Mouse (Mus musculus) hindbrain, postnatal 0 days (tissue): ENCODE data around the gene Lmo7. TPM values are rescaled to one million over a fixed set of nuclear protein-coding genes. Genes with fewer than 3 reads are reported as not detected.

Experiments used
- ATAC-seq: fragments of 200-750 bp; cut with Nextera tagmentation; 2 replicates; pipeline ENCODE4 v1.8.0; 2017; ENCODE audit warnings: mild to moderate bottlenecking, moderate TSS enrichment, moderate library complexity
- DNase-seq: peaks from one replicate; pipeline ENCODE4 v3.0.0-alpha.2; 2015; ENCODE audit warnings: low spot score
- H3K27ac ChIP-seq: fragments of 300-500 bp; sonication (generic); 2 replicates; pipeline ENCODE4 v1.5.1; 2014; ENCODE audit warnings: mild to moderate bottlenecking
- H3K27me3 ChIP-seq: fragments of 300-500 bp; sonication (generic); 2 replicates; pipeline ENCODE4 v1.6.1; 2014; ENCODE audit warnings: low read length, mixed read lengths; ENCODE audit not compliant: insufficient read depth
- H3K36me3 ChIP-seq: fragments of 300-500 bp; sonication (generic); 2 replicates; pipeline ENCODE4 v1.6.1; 2014; ENCODE audit warnings: low read length, mixed read lengths; ENCODE audit not compliant: insufficient read depth
- H3K4me1 ChIP-seq: fragments of 300-500 bp; sonication (generic); 2 replicates; pipeline ENCODE4 v1.6.1; 2014; ENCODE audit warnings: antibody characterized with exemption, low read length, mixed read lengths; ENCODE audit not compliant: insufficient read depth
- H3K4me2 ChIP-seq: fragments of 300-500 bp; sonication (generic); 2 replicates; pipeline ENCODE4 v1.6.1; 2014; ENCODE audit warnings: low read depth, mild to moderate bottlenecking, low read length, moderate library complexity, mixed read lengths
- H3K4me3 ChIP-seq: fragments of 300-500 bp; sonication (generic); 2 replicates; pipeline ENCODE4 v1.5.1; 2014; ENCODE audit warnings: low read length
- H3K9ac ChIP-seq: fragments of 300-500 bp; sonication (generic); replicated peaks from 2 replicates; pipeline ENCODE4 v1.6.1; 2014; ENCODE audit warnings: mild to moderate bottlenecking, low read length, moderate library complexity, mixed read lengths
- H3K9me3 ChIP-seq: fragments of 300-500 bp; sonication (generic); 2 replicates; pipeline ENCODE4 v1.6.1; 2016; ENCODE audit warnings: low read length, mixed read lengths
- CTCF ChIP-seq: IDR thresholded peaks from 2 replicates; pipeline ENCODE4 v1.5.1; 2016; ENCODE audit warnings: antibody characterized with exemption, control low read depth, low read depth
- WGBS: fragments of 180-500 bp; shearing (Covaris S2); extraction: QIAGEN DNeasy Blood & Tissue Kit; methylation state at CpG from one replicate; pipeline ENCODE4 v1.1.7; 2014; 5-methylcytosine and 5-hydroxymethylcytosine counted together
- polyA plus RNA-seq: library from polyadenylated mRNA; unstranded; fragments of >200 nt; fragmentation: Nextera tagmentation; extraction: Ambion mirVana; gene quantifications from 2 replicates; pipeline ENCODE4 v1.2.1, GENCODE M21; 2015
- total RNA-seq: library from RNA; depleted of rRNA; stranded (reverse); fragments of >200 nt; gene quantifications from 2 replicates; pipeline ENCODE4 v1.2.3, GENCODE M21; 2014

Lmo7 gene
- total and polyA plus RNA-seq, 2 experiments from 2014 or later, result 2.3 to 10.6 TPM

DNA sequence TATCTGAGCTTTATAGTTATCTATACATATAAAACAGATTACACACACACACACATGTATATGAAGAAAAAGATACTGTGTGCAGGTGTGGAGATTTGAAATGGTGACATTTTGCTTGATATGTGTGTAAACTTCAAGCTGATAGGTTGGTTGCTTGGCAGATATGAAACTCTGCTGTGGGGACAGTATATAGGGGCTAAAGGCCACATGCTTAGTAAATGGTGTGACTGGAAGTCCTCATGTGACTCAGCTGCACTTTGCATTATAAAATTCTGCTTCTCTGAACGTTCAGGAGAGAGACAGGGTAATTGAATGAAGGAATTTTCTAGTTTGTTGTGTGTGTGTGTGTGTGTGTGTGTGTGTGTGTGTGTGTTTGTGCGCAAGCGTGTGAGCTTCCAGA is 124.5 kb downstream of the Lmo7 start:
- H3K4me1 ChIP-seq, result no peaks in the 10 kb centered on the region
- DNase-seq (no peak), ATAC-seq (no peak)
- H3K4me2 ChIP-seq, result no peak overlapping the region
- WGBS, result 90% methylated on average over 3 of the region's 3 CpGs
- H3K4me3 ChIP-seq, result no peak overlapping the region
- no peak for TF ChIP-seq CTCF
- H3K9me3 ChIP-seq, result no peaks in the 10 kb centered on the region
- H3K9ac ChIP-seq, result no peak overlapping the region
- no peaks in the 10 kb centered on the region for H3K27me3 ChIP-seq
- H3K27ac ChIP-seq, result no peak overlapping the region
- H3K36me3 ChIP-seq, result no peaks in the 10 kb centered on the region

DNA sequence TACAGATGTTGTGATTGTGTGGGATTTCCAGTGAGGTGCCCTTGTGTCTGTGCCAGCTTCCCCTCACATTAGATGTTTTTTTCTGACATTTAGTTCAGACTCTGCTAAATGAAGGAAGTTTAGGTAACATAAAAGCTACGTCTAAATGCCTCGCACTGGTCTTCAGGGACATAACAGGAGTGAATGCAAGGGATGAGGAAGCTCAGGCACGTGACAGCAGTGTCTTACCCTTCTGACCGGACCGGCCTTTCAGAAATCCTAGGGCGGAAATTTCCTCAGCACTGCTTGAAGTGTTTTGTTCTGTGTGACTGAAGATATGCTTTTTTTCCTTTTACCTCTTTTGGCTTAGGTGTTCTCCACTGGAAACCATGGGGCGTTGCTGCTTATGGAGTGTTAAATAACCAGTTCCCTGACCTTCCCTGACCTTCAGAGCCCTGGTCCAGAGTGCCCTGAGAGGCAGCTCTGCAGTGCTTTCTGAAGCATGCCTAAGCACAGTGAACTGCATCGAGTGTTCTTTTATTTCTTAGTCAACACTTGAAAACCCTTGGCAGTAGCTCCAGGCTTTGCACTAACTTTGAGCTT is 129.6 kb downstream of the Lmo7 start:
- DNase-seq, result no peak
- H3K27ac ChIP-seq, result no peak overlapping the region
- H3K4me3 ChIP-seq, result no peak overlapping the region
- H3K36me3 ChIP-seq, result no peaks in the 10 kb centered on the region
- no peak overlapping the region for H3K4me2 ChIP-seq
- H3K9ac ChIP-seq, result no peak overlapping the region
- no peak for TF ChIP-seq CTCF
- no peaks in the 10 kb centered on the region for H3K4me1 ChIP-seq
- no peaks in the 10 kb centered on the region for H3K9me3 ChIP-seq
- H3K27me3 ChIP-seq, result no peaks in the 10 kb centered on the region
- ATAC-seq, result no peak
- 51% methylated on average over 8 of the region's 8 CpGs for WGBS

DNA sequence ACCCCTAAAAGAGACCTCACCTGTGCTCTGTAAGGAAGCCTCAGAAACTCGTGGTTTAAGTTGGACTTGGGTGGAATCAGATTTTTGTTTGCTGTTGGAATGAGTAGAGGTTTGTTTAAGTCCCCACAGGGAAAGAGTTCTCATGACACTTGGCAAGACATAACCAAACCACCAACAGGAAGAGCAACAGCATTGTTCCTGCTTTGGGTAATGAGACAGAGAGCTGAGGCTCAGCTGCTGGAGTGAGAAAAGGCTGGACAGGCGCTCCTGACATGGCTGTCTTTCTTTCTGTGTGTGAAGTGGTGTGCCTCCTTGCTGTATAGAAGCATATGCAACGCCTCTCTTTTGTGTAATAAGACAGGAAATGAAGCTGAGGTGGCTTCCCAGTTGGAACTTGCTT is 132.3 kb downstream of the Lmo7 start:
- no peaks in the 10 kb centered on the region for H3K4me1 ChIP-seq
- no peak overlapping the region for H3K9ac ChIP-seq
- H3K4me3 ChIP-seq, result no peak overlapping the region
- no peaks in the 10 kb centered on the region for H3K36me3 ChIP-seq
- H3K27me3 ChIP-seq, result no peaks in the 10 kb centered on the region
- no peak for ATAC-seq
- no peak overlapping the region for H3K27ac ChIP-seq
- WGBS, result 63% methylated on average over 3 of the region's 3 CpGs
- H3K4me2 ChIP-seq, result no peak overlapping the region
- TF ChIP-seq CTCF, result no peak
- DNase-seq, result no peak
- no peaks in the 10 kb centered on the region for H3K9me3 ChIP-seq

- no peak for TF ChIP-seq CTCF
- no peak overlapping the region for H3K4me3 ChIP-seq
- H3K27me3 ChIP-seq, result no peaks in the 10 kb centered on the region
- H3K4me2 ChIP-seq, result no peak overlapping the region
- H3K9ac ChIP-seq, result no peak overlapping the region
- no peaks in the 10 kb centered on the region for H3K4me1 ChIP-seq
- 44% methylated on average over 10 of the region's 10 CpGs for WGBS
- no peaks in the 10 kb centered on the region for H3K9me3 ChIP-seq
- DNase-seq (peak; percentile 13), ATAC-seq (no peak)
- H3K36me3 ChIP-seq, result no peaks in the 10 kb centered on the region
- no peak overlapping the region for H3K27ac ChIP-seq
Observed at GRCm38 (mm10) chr14:101867071-101867733, 137.4 kb downstream of the Lmo7 start.

DNA sequence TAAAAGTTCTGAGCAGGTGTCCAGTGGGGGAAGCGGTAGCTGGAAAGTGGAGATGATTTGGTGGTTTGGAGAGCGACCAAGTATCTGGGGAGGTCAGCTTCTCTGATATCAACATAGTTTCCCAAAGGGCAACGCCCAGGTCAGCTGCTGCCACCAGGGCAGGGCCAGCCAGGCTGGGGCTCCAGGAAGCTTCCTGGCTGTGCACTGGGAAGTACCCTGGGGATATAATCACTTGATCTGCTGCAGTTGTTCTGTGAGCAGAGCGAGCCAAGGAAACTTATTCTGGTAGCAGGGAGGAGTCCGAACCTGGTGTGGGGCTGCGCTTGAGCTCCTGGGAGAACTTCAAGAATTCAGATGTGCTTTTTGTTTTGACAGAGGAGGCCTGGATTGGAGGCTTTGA is 139.4 kb downstream of the Lmo7 start:
- H3K4me1 ChIP-seq, result no peaks in the 10 kb centered on the region
- H3K27ac ChIP-seq, result no peak overlapping the region
- WGBS, result 75% methylated on average over 6 of the region's 6 CpGs
- no peak overlapping the region for H3K9ac ChIP-seq
- no peaks in the 10 kb centered on the region for H3K36me3 ChIP-seq
- no peak overlapping the region for H3K4me2 ChIP-seq
- no peak overlapping the region for H3K4me3 ChIP-seq
- no peaks in the 10 kb centered on the region for H3K27me3 ChIP-seq
- DNase-seq, result no peak
- H3K9me3 ChIP-seq, result no peaks in the 10 kb centered on the region
- no peak for TF ChIP-seq CTCF
- no peak for ATAC-seq

DNA sequence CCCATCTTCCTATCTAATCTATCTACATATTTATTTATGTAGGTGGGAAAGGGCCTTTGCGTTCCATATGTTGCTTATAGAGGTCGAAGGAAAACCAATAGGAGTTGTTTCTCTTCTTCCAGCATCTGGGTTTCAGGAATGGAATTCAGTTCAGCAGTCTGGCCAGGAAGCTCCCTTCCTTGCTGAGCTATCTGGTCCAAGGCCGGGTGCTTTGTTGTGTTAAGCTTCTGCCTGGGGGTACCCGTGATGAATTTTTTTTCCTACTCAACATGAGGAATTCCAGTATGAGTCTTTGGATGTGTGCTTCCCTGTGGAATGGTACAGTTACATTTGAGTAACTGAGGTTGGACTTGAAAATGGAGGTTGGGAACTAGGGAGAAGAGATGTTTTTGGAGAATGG is 139.9 kb downstream of the Lmo7 start:
- no peak overlapping the region for H3K4me3 ChIP-seq
- ATAC-seq, result no peak
- no peaks in the 10 kb centered on the region for H3K9me3 ChIP-seq
- no peaks in the 10 kb centered on the region for H3K4me1 ChIP-seq
- H3K4me2 ChIP-seq, result no peak overlapping the region
- WGBS, result 75% methylated on average over 4 of the region's 4 CpGs
- no peaks in the 10 kb centered on the region for H3K27me3 ChIP-seq
- H3K27ac ChIP-seq, result no peak overlapping the region
- H3K36me3 ChIP-seq, result no peaks in the 10 kb centered on the region
- no peak for DNase-seq
- no peak overlapping the region for H3K9ac ChIP-seq
- TF ChIP-seq CTCF, result no peak

DNA sequence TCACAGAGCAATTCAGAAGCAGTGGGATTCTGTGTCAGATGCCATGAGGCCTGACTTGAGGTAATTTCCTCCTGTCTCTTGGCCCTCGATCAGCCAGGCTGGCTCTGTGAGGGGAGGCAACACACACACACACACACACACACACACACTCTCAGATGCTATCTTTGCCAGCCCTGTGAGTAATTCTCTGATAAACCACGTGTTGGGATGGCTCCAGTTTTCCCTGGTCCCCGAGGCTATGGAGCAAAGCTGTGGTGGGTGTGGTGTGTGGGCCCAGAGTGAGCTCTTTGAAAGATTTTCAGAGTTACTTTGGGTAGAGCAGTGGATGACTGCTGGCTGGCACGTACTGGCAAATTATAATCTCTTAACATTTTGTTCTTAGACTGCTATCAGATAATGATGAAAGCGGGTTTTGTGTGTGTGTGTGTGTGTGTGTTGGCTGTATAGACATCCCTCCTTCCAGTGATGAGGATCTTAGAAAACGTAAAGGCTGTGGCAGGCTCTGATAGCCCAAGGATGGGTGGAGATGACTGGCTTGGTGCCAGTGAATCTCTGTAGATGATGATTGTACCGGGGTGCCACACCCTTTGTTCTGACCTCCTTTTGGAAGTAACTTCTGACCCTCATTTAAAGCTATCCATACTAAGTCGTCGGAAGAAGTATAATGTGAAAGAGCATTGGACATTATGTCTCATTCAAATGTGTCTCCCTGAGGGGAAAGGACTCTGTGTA is 140.6 kb downstream of the Lmo7 start:
- TF ChIP-seq CTCF, result no peak
- no peak overlapping the region for H3K4me2 ChIP-seq
- no peak overlapping the region for H3K4me3 ChIP-seq
- no peak overlapping the region for H3K27ac ChIP-seq
- no peaks in the 10 kb centered on the region for H3K9me3 ChIP-seq
- no peaks in the 10 kb centered on the region for H3K36me3 ChIP-seq
- H3K9ac ChIP-seq, result no peak overlapping the region
- H3K4me1 ChIP-seq, result no peaks in the 10 kb centered on the region
- ATAC-seq, result no peak
- WGBS, result 73% methylated on average over 9 of the region's 9 CpGs
- H3K27me3 ChIP-seq, result no peaks in the 10 kb centered on the region
- DNase-seq, result no peak
